Mouse (Mus musculus) ZHBTc4 (cell line): ENCODE data around the gene Rcor1.

Experiments used
- DNase-seq: peaks from one replicate; pipeline ENCODE4 v3.0.0-alpha.2; 2011; ENCODE audit warnings: low read depth, low spot score

Rcor1 gene

GRCm38 (mm10) chr12:111162312-111163061 lies 123.3 kb downstream of the Rcor1 start:
- DNase-seq, result peak; percentile 94

DNA sequence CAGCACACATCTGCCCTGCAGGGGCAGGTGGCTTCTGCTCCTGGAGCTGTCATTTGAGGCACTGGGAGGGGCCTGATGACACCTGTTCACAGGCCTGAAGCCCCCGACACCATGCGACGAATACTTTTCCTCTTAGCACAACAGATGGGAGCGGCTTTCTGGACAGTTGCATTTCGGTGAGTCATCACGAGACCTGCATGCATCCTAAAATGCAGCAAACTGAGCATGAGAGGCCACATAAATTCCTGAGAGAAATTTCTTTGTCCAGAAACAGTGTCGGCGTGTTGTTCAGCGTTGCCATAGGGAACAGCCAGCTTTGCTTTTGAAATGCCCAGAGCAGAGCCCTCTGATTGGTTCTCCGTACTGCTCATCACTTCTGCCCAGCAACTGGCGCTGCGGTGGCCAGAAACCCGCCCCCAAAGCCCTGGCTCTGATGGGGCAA lies 125.2 kb downstream of the Rcor1 start:
- peak; percentile 92 for DNase-seq

- DNase-seq, result peak; percentile 70
Measured at GRCm38 (mm10) chr12:111165146-111165812, 126.1 kb downstream of the Rcor1 start.
